Mouse (Mus musculus) embryonic fibroblast, embryonic 13.5 days (primary cell): ENCODE data around the gene Ccnd1.

Source experiments
- CTCF ChIP-seq: IDR thresholded peaks from 2 replicates; pipeline ENCODE4 v1.5.1; 2011; ENCODE audit warnings: mild to moderate bottlenecking, control low read depth, low read length, moderate library complexity, borderline replicate concordance; ENCODE audit not compliant: insufficient read depth
- POLR2A ChIP-seq: IDR thresholded peaks from 2 replicates; pipeline ENCODE4 v1.6.1; 2011; ENCODE audit warnings: low read depth, mild to moderate bottlenecking, control low read depth, low read length, moderate library complexity

DNA sequence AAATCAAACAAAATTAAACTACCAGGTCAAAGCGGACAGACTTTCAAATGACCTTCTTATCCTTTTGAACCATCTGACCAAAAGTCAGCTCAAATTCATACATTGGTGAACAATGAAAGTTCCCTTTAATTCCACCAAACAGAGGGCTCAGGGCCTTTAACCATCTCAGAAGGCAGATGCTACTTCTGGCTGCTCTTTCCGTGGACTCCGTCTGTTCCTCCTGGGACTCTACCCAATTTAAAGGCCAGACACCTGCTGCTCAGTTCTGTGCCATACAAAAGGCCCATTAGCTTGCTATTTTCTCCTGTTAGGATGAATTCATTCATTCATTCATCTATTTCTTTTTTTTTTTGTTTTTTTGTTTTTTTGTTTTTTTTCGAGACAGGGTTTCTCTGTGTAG is 26.8 kb downstream of the Ccnd1 start:
- TF ChIP-seq CTCF = no peak
- TF ChIP-seq POLR2A = no peak
